Mouse (Mus musculus) lung, adult 2 months (tissue): ENCODE measurements at regions not wholly inside any gene's neighbourhood (a gene's known extent, or its start where the extent isn't known, plus 50 kb on each side); places are given as distances from the start of the nearest gene placed in this dataset.

Experiments
- CTCF ChIP-seq: fragments of 200-500 bp; IDR thresholded peaks from 2 replicates; pipeline ENCODE4 v1.5.1; 2011; ENCODE audit warnings: mild to moderate bottlenecking, low read length, control low read depth; ENCODE audit not compliant: insufficient read depth
- POLR2A ChIP-seq: fragments of 200-500 bp; IDR thresholded peaks from 2 replicates; pipeline ENCODE4 v1.6.1; 2011; ENCODE audit warnings: low read depth, mild to moderate bottlenecking, control low read depth, low read length, borderline replicate concordance; ENCODE audit errors: extremely low read depth

DNA sequence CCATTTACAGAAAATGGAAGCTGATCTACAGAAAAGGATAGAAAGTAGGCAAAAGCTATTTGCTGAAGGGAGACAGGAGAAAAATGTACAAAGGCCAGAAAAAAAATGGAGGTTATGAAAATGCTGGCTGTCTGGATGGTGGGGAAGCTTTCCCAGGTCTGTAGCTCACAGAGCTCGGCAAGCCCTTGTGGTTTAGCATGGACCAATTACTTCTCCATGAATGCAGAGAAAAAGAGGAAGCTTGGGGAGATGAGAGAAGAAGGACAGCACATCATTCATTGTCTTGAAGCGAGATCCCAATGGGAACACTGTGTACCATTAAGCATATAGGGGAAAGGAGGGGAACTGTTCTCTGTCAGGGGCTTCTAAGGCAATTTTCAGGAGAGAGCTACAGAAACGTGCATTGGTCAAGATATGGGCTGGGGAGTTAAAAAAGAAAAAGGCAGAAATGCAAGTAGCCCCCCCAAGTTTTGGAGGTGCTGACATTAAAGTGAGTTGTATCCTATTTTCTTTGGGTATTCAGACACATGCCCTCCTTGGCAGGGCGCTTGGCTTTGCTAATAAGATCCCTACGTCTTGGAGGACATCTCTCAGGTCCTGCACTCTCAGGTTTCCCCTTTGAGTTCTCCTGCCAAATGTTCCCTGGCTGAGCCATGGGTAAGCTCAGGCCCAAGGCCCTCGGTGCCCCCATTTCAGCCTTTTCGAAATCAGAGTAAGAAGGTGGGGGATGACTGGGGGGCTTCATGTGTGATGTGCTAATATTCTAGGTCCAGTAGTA, 105.8 kb upstream of the Jun start:
- TF ChIP-seq POLR2A = no peak
- TF ChIP-seq CTCF = no peak
